Mouse (Mus musculus): ENCODE measurements at regions not wholly inside any gene's neighbourhood (a gene's known extent, or its start where the extent isn't known, plus 50 kb on each side); places are given as distances from the start of the nearest gene placed in this dataset.

GRCm38 (mm10) chr2:21267149-21267761 lies 61.7 kb downstream of the Thnsl1 start:
- no peak for DNase-seq

DNA sequence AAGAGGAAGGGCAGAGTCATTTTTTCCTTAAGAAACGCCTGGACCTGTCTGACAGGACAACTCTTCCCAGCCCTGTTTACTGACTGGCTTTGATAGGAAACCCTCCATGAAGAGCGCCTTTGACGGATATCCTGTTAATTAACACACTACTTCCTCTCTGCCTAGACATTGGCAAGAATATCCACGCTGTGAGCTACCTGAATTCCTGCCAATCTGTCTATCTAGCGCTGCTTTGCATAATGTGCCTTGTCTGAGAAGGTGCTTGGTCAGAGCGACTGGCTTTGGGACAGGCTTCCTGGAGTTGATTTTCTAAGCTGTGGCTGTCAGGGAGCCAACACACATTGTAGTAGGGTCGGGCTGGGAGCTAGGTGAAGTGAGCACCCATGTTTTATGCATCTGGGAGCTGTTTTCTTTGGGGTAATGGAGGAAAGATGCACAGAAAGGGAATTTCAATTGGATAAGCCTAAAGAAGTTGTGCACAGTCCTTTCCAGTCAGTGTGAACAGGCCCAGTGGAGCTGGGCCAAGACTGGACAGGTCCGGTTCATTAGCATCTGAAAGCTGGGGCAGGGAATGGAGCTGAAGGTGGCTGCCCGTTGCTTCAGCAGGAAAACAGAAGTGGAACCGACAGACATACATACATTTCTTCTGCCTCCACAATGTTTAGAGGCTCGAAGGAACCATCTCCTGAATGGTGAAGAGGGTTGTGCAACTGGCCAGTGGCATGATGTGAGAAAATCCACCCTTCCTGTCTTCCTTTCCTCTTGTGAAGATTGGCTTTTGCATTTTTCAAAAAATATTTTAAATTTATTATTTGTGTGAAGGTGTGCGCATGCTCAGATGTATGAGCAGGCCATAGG lies 64.7 kb downstream of the Thnsl1 start:
- no peak for DNase-seq

- no peak for DNase-seq
Observed at GRCm38 (mm10) chr2:21273416-21273815, 67.9 kb downstream of the Thnsl1 start.

DNA sequence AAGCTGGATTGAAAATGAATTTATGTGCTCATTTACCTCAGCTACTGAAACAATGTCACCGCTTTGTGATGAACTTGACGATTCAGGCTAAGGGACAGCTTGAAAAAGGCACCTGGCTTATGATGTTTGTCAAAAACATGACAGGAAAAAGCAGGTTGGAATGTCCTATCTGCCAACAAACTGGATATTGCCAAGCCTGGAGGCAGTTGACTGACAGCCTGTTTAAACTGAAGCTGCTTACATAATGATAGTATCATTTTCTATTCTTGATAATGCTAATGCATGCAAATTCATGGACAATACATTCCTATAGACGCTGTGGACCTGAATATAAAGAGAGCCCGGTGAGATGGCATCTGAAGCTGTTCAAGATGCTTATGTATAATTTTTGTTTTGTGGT lies 69.8 kb downstream of the Thnsl1 start:
- DNase-seq = no peak

GRCm38 (mm10) chr2:21280794-21281420 lies 75.4 kb downstream of the Thnsl1 start:
- peak; percentile 11 for DNase-seq

- no peak for DNase-seq
Observed at GRCm38 (mm10) chr2:21282505-21283200, 77.1 kb downstream of the Thnsl1 start.

DNA sequence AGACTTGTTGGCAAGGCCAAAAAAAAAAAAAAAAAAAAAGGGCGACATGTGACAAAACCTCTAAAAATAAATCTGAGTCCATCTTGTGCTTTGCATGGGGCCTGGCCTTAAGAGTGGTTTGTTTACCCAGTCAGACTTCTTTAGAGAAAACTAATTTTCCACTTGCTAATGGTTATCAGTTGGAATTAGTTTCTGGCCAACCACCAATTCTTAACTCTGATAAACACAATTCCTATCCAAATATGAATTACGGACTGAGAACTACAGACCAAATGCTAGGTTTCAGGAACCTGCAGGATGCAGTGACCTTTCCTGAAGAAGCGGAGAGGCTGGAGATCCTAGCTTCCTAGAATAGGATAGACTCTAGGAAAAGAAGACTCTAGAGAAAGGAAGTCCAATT lies 79.4 kb downstream of the Thnsl1 start:
- no peak for DNase-seq

DNA sequence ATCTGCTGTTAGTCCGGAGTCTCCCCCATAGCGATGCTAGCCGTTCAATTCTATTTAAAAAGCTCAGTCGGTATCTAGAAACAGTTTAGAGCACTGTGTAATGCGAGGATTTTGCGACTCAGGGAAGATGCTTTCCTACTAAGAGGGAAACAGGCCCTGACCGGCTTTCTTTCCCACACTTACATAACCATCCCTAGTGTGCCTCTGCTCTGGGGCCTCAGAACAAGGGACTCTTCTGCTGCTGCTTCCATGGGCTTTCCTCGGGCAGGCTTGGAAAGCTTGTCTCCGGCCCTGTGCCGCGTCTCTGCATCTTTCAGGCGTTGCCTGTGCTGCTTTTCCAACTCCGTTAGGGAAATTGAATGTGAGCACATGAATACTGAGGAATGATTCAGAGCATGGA lies 79.6 kb upstream of the Gpr158 start:
- DNase-seq = no peak

DNA sequence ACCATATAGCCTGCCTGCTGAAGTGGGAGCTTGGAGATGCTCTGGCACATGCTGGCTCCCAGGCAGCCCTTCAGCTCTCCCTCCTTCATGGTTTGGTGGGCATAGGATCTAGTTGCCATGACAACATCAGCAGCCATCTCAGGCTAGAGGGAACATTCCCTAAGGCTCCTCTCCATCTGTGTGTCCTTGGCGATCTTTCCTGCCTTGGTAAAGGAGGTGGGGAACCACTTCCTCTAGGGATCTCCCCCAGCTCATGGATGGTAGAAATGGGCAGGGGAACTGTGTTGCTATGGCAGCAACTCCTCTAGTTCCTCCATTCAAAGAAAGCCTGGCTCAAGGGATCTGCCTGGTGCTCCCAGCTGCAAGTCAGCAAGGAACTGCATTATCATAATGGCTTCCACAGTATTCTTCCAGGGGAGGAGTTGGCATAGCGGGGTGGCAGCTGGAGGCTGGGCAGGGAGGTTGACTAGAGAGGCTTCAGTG lies 74.6 kb upstream of the Gpr158 start:
- no peak for DNase-seq

DNA sequence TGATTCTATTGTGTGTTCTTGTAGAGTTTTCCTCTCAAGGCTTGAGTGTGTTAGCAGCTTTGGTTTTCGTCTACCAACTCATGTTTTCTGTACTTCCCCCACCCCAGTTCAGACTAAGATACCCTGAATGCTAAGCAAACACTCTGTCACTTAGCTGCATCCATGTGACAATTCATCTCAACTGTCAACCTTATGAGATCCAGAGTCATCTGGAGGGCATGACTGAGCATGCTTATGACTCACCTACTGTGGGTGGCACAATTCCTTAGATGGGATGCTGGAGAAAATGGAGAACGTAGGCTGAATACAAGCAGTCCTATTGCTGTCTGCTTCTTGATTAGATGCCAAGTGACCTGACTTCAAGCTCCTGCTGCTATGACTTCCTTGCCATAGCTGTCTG lies 73.3 kb upstream of the Gpr158 start:
- no peak for DNase-seq

DNA sequence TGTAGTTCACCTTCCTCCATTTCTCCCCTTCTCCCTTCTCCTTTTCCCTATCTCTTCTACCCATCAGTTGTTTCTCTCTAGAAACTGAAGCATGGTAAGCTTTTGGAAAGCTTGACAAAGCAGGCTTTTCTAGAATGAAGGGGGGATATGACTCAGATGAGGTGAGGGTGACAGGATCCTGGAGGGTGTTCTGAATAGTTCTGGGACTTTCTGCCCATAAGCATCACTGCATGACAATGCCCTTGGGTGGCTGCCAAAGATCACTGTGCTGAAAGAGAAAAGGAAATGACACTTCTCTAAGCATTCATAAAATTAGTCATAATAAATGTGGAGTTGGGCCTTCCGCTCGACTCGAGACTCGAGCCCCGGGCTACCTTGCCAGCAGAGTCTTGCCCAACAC lies 67.7 kb upstream of the Gpr158 start:
- DNase-seq = no peak

Data from adrenal gland, adult 8-10 months (tissue).